Comparison of ENCODE assay signal across 7 mouse cellular contexts in the genomic region with DNA sequence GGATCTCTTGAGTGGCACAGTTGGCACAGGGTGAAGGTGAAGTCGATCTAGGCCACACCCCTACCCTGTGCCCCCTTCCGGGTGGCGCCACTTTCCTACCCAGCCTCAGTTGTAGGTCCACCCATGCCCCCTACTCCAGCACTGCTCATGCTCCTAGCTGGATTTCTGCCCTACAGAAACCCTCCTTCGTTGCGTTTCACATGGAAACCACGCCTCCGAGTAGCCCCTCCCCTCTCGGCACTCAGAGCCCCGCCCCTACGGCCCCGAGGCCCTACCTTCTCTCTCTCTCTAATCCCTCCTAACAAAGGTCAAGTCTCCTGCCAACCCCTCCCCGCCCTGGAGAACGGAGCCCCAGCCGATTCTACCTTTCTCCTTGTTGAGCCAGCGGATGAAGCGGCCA. TPM values are rescaled to one million over a fixed set of nuclear protein-coding genes. Genes with fewer than 3 reads are reported as not detected.
A peak's percentile ranks its signal among the peaks of the same experiment; 100 is the strongest.
DNase-seq lines count a peak whose midpoint lies in the region; ATAC-seq and TF ChIP-seq lines count a peak whose summit lies in the region.

No protein-coding gene starts in this region.

- H3K9ac ChIP-seq in intestine, postnatal 0 days (ENCODE audit: low read depth, low read length) = no peak overlapping the region

- peak overlapping the region; percentile 49 for H3K4me3 ChIP-seq in embryonic facial prominence, embryonic 10.5 days
- peak overlapping the region; percentile 36 for H3K4me3 ChIP-seq in intestine, postnatal 0 days (ENCODE audit: low read depth, low read length)
- H3K4me3 ChIP-seq in small intestine, adult 2 months (ENCODE audit: low read depth, low read length) = peak overlapping the region; percentile 59

- peak overlapping the region; percentile 65 for H3K4me2 ChIP-seq in intestine, postnatal 0 days (replicated peaks; ENCODE audit: low read depth)

- peak; percentile 76 for DNase-seq in adrenal gland, postnatal 10 days
- peak; percentile 76 for DNase-seq in embryonic facial prominence, embryonic 10.5 days (ENCODE audit: low spot score)
- DNase-seq in lung, adult 18-20 months = peak; percentile 53 to 68
- no peak for DNase-seq in right cerebral cortex, postnatal 14 days
- no peak for DNase-seq in spleen, postnatal 14 days (ENCODE audit: low spot score in 2 of 2)

- no peak for TF ChIP-seq POLR2A in small intestine, adult 2 months (IDR thresholded peaks at IDR 0.05; ENCODE audit: low read depth, low read length)

- peak; percentile 69 for ATAC-seq in intestine, postnatal 0 days

- H3K9me3 ChIP-seq in embryonic facial prominence, embryonic 10.5 days = no peaks in the 10 kb centered on the region
- no peaks in the 10 kb centered on the region for H3K9me3 ChIP-seq in intestine, postnatal 0 days (ENCODE audit: control insufficient read depth)

- H3K27me3 ChIP-seq in embryonic facial prominence, embryonic 10.5 days (replicated peaks; ENCODE audit: low read depth, poor library complexity, severe bottlenecking) = peaks cover 57% of the 10 kb centered on the region
- H3K27me3 ChIP-seq in intestine, postnatal 0 days (replicated peaks; ENCODE audit: control insufficient read depth, insufficient read depth, low read length) = no peaks in the 10 kb centered on the region
- no peaks in the 10 kb centered on the region for H3K27me3 ChIP-seq in small intestine, adult 2 months (ENCODE audit: control insufficient read depth, insufficient read depth, low read length)

- TF ChIP-seq CTCF in intestine, postnatal 0 days (IDR thresholded peaks at IDR 0.05; ENCODE audit: low read depth) = no peak
- TF ChIP-seq CTCF in small intestine, adult 2 months (IDR thresholded peaks at IDR 0.05; ENCODE audit: extremely low read depth, insufficient read length, insufficient replicate concordance, low read depth, low read length) = no peak

- H3K4me1 ChIP-seq in embryonic facial prominence, embryonic 10.5 days = peaks cover 32% of the 10 kb centered on the region
- H3K4me1 ChIP-seq in intestine, postnatal 0 days (replicated peaks; ENCODE audit: control insufficient read depth, insufficient read depth, low read length) = 0 out of 2 replicates have a peak, but pooled peaks cover 7% of the 10 kb centered on the region
- peaks cover 20% of the 10 kb centered on the region for H3K4me1 ChIP-seq in small intestine, adult 2 months (ENCODE audit: control insufficient read depth, insufficient read depth, insufficient read length, low read length)

- WGBS in embryonic facial prominence, embryonic 10.5 days = 3% methylated on average over 16 of the region's 16 CpGs
- 5% methylated on average over 16 of the region's 16 CpGs for WGBS in intestine, postnatal 0 days
- WGBS in small intestine, adult 2 months = 8% methylated on average over 16 of the region's 16 CpGs

- no peaks in the 10 kb centered on the region for H3K36me3 ChIP-seq in embryonic facial prominence, embryonic 10.5 days (replicated peaks)
- H3K36me3 ChIP-seq in intestine, postnatal 0 days (ENCODE audit: control insufficient read depth, insufficient read depth) = no peaks in the 10 kb centered on the region
- H3K36me3 ChIP-seq in small intestine, adult 2 months (ENCODE audit: control insufficient read depth, insufficient read depth, low read length) = no peaks in the 10 kb centered on the region

- H3K27ac ChIP-seq in embryonic facial prominence, embryonic 10.5 days (replicated peaks) = peak overlapping the region; percentile 74; the same call in 1 of the 2 replicates
- H3K27ac ChIP-seq in intestine, postnatal 0 days (ENCODE audit: low read depth, low read length) = 0 out of 2 replicates have a peak overlapping the region, but pooled peaks have one; percentile 57
- no peak overlapping the region for H3K27ac ChIP-seq in small intestine, adult 2 months (ENCODE audit: insufficient read depth, low read depth, low read length)

RNA-seq across cellular contexts. Expression of gene Spdef, which starts 12.0 kb away (rescaled TPM):
- not detected for total RNA-seq in adrenal gland, postnatal 10 days (2021)
- polyA plus RNA-seq in embryonic facial prominence, embryonic 10.5 days (2016; fragmentation: Nextera tagmentation; extraction: Ambion mirVana) = 0.15 and 0.43 TPM in 2 replicates
- polyA plus RNA-seq in intestine, postnatal 0 days (2015; fragmentation: Nextera tagmentation; extraction: Ambion mirVana) = 8.9 and 9.9 TPM in 2 replicates
- 43.8 and 57.5 TPM in 2 replicates for polyA plus RNA-seq in small intestine, adult 2 months (2012; rRNA removed)

Comparison
In these comparisons a context has a peak if more than half of its experiments do, and no peak if none do; other contexts are left out.
1. DNase-seq: peak in adrenal gland, postnatal 10 days (single experiment), embryonic facial prominence, embryonic 10.5 days (single experiment) and lung, adult 18-20 months (2 of 2); none in right cerebral cortex, postnatal 14 days (single experiment) and spleen, postnatal 14 days (0 of 2).
2. Peak in every context shown above with its lines, with median percentiles within 50 percentile points of each other: H3K4me3 ChIP-seq.